Mouse (Mus musculus): ENCODE measurements around the gene Lyar.

DNA sequence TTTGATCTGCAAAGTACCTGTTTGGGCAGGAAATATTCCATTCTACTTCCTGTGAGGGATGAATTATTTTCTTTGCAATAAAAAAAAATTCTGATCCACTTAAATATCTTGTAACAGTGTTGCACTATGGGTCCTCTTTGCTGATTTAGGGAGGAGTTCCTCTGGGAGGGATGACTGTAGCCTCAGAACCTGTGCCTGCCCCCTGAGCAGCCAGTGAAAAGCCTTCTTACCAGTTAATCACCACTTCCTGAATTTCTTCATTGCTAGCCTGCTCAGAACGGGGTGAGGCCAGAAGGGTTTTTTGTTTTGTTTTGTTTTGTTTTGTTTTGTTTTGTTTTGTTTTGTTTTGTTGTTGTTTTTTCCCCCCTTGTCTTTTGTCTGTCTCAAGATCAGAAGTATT is 59.8 kb downstream of the Lyar start:
- TF ChIP-seq CTCF (IDR thresholded peaks at IDR 0.05; ENCODE audit: extremely low read depth, insufficient read depth, low read length) (no peak), POLR2A (IDR thresholded peaks at IDR 0.05; ENCODE audit: extremely low read depth, insufficient read depth, low read length) (no peak)

Measured in cortical plate, adult 2 months (tissue).